Mouse (Mus musculus): ENCODE data around the gene Mtx3.

The Mtx3 gene

GRCm38 (mm10) chr13:92884206-92884605 lies 39.6 kb downstream of the Mtx3 start:
- DNase-seq (ENCODE audit: low spot score in 2 of 2) = no peak

- DNase-seq (ENCODE audit: low spot score in 2 of 2) = no peak
Measured at GRCm38 (mm10) chr13:92884930-92885329, 40.4 kb downstream of the Mtx3 start.

GRCm38 (mm10) chr13:92899087-92899486 lies 54.5 kb downstream of the Mtx3 start:
- no peak for DNase-seq (ENCODE audit: low spot score in 2 of 2)

- no peak for DNase-seq (ENCODE audit: low spot score in 2 of 2)
Measured at GRCm38 (mm10) chr13:92903291-92903690, 58.7 kb downstream of the Mtx3 start.

GRCm38 (mm10) chr13:92905944-92906343 lies 61.4 kb downstream of the Mtx3 start:
- no peak for DNase-seq (ENCODE audit: low spot score in 2 of 2)

GRCm38 (mm10) chr13:92907366-92907765 lies 62.8 kb downstream of the Mtx3 start:
- DNase-seq (ENCODE audit: low spot score in 2 of 2) = no peak

Data from spleen, postnatal 36 days (tissue).